Mouse (Mus musculus) heart, adult 2 months (tissue): ENCODE measurements at regions not wholly inside any gene's neighbourhood (a gene's known extent, or its start where the extent isn't known, plus 50 kb on each side); places are given as distances from the start of the nearest gene placed in this dataset.

Experiments
- DNase-seq, 2 experiments: peaks; one replicate each; pipeline ENCODE4 v3.0.0; 2021
- H3K27ac ChIP-seq: fragments of 200-600 bp; 2 replicates; pipeline ENCODE4 v1.8.1; 2022
- H3K27me3 ChIP-seq: fragments of 200-500 bp; 2 replicates; pipeline ENCODE4 v1.6.1; 2012; ENCODE audit warnings: mild to moderate bottlenecking, low read length, inconsistent platforms, mixed read lengths; ENCODE audit not compliant: control insufficient read depth, insufficient read depth
- H3K36me3 ChIP-seq: fragments of 200-500 bp; 2 replicates; pipeline ENCODE4 v1.6.1; 2012; ENCODE audit warnings: low read length, inconsistent platforms; ENCODE audit not compliant: control insufficient read depth, insufficient read depth
- H3K4me1 ChIP-seq: fragments of 200-500 bp; 2 replicates; pipeline ENCODE4 v1.6.1; 2011; ENCODE audit warnings: low read length; ENCODE audit not compliant: control insufficient read depth, insufficient read depth
- H3K4me3 ChIP-seq: fragments of 200-600 bp; 2 replicates; pipeline ENCODE4 v1.8.1; 2022
- H3K79me2 ChIP-seq: fragments of 200-500 bp; replicated peaks from 2 replicates; pipeline ENCODE4 v1.6.1; 2012; ENCODE audit warnings: mild to moderate bottlenecking, inconsistent platforms, low read length, moderate library complexity, mixed read lengths; ENCODE audit not compliant: control insufficient read depth, insufficient read depth
- H3K9ac ChIP-seq: fragments of 200-500 bp; 2 replicates; pipeline ENCODE4 v1.6.1; 2012; ENCODE audit warnings: low read depth, mild to moderate bottlenecking, control low read depth, inconsistent platforms, low read length, mixed read lengths
- CTCF ChIP-seq: fragments of 200-600 bp; IDR thresholded peaks from 2 replicates; pipeline ENCODE4 v1.8.1; 2022; ENCODE audit warnings: antibody characterized with exemption, mild to moderate bottlenecking, moderate library complexity
- EP300 ChIP-seq: fragments of 200-500 bp; IDR thresholded peaks from 2 replicates; pipeline ENCODE4 v1.6.1; 2011; ENCODE audit warnings: low read depth, low read length, control low read depth; ENCODE audit not compliant: insufficient read depth
- POLR2A ChIP-seq: fragments of 200-500 bp; IDR thresholded peaks from 2 replicates; pipeline ENCODE4 v1.6.1; 2011; ENCODE audit warnings: mild to moderate bottlenecking, low read depth, low read length, control low read depth; ENCODE audit not compliant: insufficient read depth
- WGBS: fragments of 180-500 bp; shearing (Covaris S2); methylation state at CpG from one replicate; pipeline ENCODE4 v1.1.7; 2018; 5-methylcytosine and 5-hydroxymethylcytosine counted together
- intact Hi-C: fragments of 180-260 bp; cut with DNase I; formaldehyde crosslinking; loops from one replicate; pipeline ENCODE4 v1.15.1; 2025

DNA sequence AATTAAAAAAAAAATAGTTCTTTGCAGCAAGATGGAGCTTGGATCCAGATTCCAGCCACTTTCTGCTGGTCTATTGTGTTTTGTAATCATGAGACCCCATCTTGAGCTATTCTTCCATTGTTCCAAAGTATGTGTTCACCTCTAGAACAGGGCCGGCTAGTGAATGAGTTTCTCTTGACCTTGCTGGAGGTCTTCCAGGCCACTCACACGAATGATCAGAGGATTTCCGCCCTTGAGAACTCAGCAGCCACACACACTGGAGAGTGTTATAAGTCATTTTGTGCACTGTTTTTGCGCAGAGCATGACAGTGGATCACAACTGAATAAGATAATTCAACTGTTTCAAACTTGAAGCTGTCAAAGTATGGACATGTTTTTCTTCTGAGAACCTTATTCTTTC lies 110.5 kb downstream of the Tbx4 start:
- 52% methylated on average over 4 of the region's 4 CpGs for WGBS
- intact Hi-C loops, result no loop called here
- Histone ChIP-seq H3K36me3 (no peaks in the 10 kb centered on the region), H3K4me3 (no peak overlapping the region), H3K9ac (no peak overlapping the region), H3K27ac (no peak overlapping the region), H3K27me3 (no peaks in the 10 kb centered on the region), H3K4me1 (peaks cover 2% of the 10 kb centered on the region; the same call in 1 of the 2 replicates), H3K79me2 (no peaks in the 10 kb centered on the region)
- DNase-seq, result no peak
- TF ChIP-seq CTCF (no peak), EP300 (no peak), POLR2A (no peak)

DNA sequence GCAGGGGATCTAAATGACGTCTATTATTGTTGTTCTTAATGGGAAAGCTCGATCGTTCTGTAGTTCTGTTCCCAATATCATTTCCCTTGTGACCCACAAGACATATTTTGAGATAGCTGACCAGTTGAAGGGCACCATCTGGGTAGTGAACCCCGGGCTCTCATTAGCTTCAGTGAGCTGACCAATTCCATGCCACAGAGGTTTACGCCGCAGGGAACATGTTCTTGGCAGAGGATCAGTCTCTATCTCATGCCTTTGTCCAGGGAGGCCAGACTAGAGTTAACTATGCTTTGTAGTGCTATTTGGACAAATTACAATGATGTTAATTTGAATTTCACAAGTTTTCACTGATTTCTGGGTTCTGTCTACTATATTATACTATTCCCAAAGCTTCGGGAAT lies 117.1 kb downstream of the Tbx4 start:
- H3K4me1 ChIP-seq, result no peaks in the 10 kb centered on the region
- no peak for DNase-seq
- no peaks in the 10 kb centered on the region for H3K36me3 ChIP-seq
- H3K4me3 ChIP-seq, result no peak overlapping the region
- H3K27me3 ChIP-seq, result no peaks in the 10 kb centered on the region
- no peak overlapping the region for H3K27ac ChIP-seq
- no peak overlapping the region for H3K9ac ChIP-seq
- intact Hi-C loops, result no loop called here
- TF ChIP-seq EP300 (no peak), POLR2A (no peak), CTCF (no peak)
- 56% methylated on average over 7 of the region's 7 CpGs for WGBS
- no peaks in the 10 kb centered on the region for H3K79me2 ChIP-seq

- H3K36me3 ChIP-seq, result no peaks in the 10 kb centered on the region
- no peaks in the 10 kb centered on the region for H3K27me3 ChIP-seq
- intact Hi-C loops, result no loop called here
- H3K4me1 ChIP-seq, result no peaks in the 10 kb centered on the region
- H3K4me3 ChIP-seq, result no peak overlapping the region
- TF ChIP-seq CTCF, result no peak
- no peak for TF ChIP-seq EP300
- TF ChIP-seq POLR2A, result no peak
- no peak overlapping the region for H3K27ac ChIP-seq
- no peak for DNase-seq
- 58% methylated on average over 2 of the region's 2 CpGs for WGBS
- H3K9ac ChIP-seq, result no peak overlapping the region
- no peaks in the 10 kb centered on the region for H3K79me2 ChIP-seq
These were observed 119.1 kb downstream of the Tbx4 start for GRCm38 (mm10) chr11:86005284-86005683.

- TF ChIP-seq POLR2A (no peak), EP300 (no peak), CTCF (no peak)
- no peaks in the 10 kb centered on the region for H3K36me3 ChIP-seq
- H3K27me3 ChIP-seq, result no peaks in the 10 kb centered on the region
- no peak for DNase-seq
- no peak overlapping the region for H3K4me3 ChIP-seq
- H3K4me1 ChIP-seq, result no peaks in the 10 kb centered on the region
- intact Hi-C loops, result no loop called here
- no peaks in the 10 kb centered on the region for H3K79me2 ChIP-seq
- no peak overlapping the region for H3K27ac ChIP-seq
- no peak overlapping the region for H3K9ac ChIP-seq
- 79% methylated on average over 9 of the region's 9 CpGs for WGBS
These were observed 119.8 kb downstream of the Tbx4 start for GRCm38 (mm10) chr11:86005899-86006445.

GRCm38 (mm10) chr11:86006859-86007258 lies 120.6 kb downstream of the Tbx4 start:
- 79% methylated on average over 4 of the region's 4 CpGs for WGBS
- intact Hi-C loops, result no loop called here
- Histone ChIP-seq H3K36me3 (no peaks in the 10 kb centered on the region), H3K9ac (no peak overlapping the region), H3K4me1 (no peaks in the 10 kb centered on the region), H3K27ac (no peak overlapping the region), H3K4me3 (no peak overlapping the region), H3K79me2 (no peaks in the 10 kb centered on the region), H3K27me3 (no peaks in the 10 kb centered on the region)
- TF ChIP-seq CTCF (no peak), EP300 (no peak), POLR2A (no peak)
- no peak for DNase-seq
